Mouse (Mus musculus) ovary, adult 18-20 months (tissue): ENCODE results near the gene Ppm1l.

ENCODE experiments used
- DNase-seq: peaks from one replicate; pipeline ENCODE4 v3.0.0; 2022; ENCODE audit warnings: low spot score, mixed read lengths

Gene Ppm1l

GRCm38 (mm10) chr3:69340486-69340885 lies 23.8 kb downstream of the Ppm1l start:
- DNase-seq = no peak

DNA sequence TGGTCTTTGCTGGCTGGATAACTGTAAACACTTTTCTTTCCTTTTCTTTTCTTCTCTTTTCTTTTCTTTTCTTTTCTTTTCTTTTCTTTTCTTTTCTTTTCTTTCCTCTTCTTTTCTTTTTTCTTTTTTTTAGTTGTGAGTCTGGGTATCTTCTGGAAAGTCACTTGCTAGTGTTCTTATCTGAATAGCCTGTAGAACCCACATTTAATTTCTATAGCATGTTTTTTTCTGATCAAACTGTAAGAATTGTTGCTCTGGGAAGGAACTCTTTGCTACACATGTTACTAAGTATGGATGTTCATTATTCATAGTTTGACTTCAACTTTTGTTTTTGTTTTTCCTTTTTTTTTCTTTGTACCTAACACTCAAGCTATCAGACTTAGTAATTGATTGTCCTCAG lies 24.3 kb downstream of the Ppm1l start:
- no peak for DNase-seq

- no peak for DNase-seq
Measured at GRCm38 (mm10) chr3:69341514-69341913, 24.9 kb downstream of the Ppm1l start.

GRCm38 (mm10) chr3:69342247-69342921 lies 25.7 kb downstream of the Ppm1l start:
- no peak for DNase-seq

- no peak for DNase-seq
Measured at GRCm38 (mm10) chr3:69343124-69343523, 26.5 kb downstream of the Ppm1l start.

- no peak for DNase-seq
Measured at GRCm38 (mm10) chr3:69346514-69346913, 29.9 kb downstream of the Ppm1l start.

GRCm38 (mm10) chr3:69348197-69348920 lies 31.7 kb downstream of the Ppm1l start:
- no peak for DNase-seq

GRCm38 (mm10) chr3:69348921-69349237 lies 32.2 kb downstream of the Ppm1l start:
- DNase-seq = no peak

- DNase-seq = no peak
Measured at GRCm38 (mm10) chr3:69349973-69350372, 33.3 kb downstream of the Ppm1l start.

- DNase-seq = no peak
Measured at GRCm38 (mm10) chr3:69352194-69352593, 35.5 kb downstream of the Ppm1l start.

DNA sequence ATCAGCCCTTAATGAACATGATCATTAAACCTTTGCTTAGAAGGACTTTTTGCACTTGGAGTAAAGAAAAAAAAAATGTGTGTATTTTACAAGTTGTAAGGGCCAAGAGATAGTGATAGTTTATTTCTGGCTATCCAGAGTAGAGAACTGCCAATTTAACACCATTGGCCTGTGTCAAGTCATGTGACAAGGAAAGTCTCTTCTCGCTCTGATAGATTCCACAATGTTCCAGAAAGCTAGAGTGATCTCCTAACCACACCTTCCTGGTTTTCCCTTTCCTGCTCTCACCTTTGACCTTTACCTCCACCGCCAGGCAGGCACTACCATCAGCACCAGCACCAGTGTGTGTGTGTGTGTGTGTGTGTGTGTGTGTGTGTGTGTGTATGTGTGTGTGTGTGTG lies 38.0 kb downstream of the Ppm1l start:
- DNase-seq = no peak

DNA sequence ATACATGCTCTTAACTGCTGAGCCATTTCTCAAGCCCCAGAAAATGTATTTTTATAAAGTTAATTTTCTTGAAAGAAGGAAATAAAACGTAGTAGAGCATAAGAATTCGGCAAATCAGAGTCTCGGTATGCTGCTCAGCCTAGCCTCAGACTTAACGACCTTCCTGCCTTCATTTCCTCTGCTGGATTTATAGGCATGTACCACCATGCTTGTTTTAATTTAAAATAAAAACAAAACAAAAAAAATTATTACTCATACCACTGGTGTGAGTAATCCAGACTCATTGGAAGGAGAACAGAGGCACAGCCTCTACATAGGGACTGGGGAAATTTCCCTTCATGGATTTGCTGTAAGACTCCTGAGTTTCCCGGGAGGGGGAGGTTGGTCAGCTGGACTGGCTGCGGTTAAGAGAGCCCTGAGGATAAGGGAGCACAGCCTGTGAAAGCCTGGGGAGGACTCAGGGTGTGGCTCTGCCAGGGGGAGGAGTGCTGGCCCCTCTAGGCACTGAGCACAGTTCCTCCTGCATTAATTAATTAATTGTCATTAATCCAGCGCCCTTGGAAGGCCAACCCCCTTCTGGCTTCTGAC lies 39.5 kb downstream of the Ppm1l start:
- DNase-seq = no peak

DNA sequence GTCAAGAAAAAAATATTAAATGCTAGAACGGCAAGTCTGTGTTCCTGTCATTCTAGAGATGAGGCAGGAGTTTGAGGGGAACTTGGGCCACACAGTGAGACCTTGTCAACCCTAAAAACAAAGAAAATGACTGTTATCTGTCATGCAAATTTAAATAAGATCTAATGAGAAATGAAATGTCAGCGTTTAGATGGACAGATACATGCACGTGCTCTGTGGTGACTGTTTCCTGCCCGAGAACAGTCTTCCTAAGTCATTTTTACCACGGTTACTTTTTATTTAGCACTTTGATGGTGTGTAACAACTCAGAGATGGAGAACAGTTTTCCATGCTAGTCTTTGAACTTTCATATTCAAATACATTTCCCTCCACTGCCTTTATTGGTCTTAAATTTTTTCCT lies 40.1 kb downstream of the Ppm1l start:
- no peak for DNase-seq

GRCm38 (mm10) chr3:69357897-69358619 lies 41.4 kb downstream of the Ppm1l start:
- DNase-seq = no peak

DNA sequence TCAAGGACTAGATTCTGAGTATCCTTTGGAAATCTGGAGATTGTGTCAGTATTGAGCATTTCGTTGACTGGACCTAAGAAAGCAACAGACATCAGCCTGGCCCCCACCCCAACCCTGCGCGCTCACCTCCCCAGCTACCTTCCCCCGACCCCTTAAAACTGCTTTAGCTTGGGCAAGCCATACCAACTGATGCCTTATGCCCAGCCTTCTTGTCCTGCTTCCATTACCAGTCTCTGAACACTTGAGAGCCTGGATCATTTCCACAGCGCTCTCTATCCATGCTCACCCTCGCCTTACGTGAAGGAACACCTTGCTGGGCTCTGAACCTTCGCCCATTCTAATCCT lies 41.9 kb downstream of the Ppm1l start:
- no peak for DNase-seq

DNA sequence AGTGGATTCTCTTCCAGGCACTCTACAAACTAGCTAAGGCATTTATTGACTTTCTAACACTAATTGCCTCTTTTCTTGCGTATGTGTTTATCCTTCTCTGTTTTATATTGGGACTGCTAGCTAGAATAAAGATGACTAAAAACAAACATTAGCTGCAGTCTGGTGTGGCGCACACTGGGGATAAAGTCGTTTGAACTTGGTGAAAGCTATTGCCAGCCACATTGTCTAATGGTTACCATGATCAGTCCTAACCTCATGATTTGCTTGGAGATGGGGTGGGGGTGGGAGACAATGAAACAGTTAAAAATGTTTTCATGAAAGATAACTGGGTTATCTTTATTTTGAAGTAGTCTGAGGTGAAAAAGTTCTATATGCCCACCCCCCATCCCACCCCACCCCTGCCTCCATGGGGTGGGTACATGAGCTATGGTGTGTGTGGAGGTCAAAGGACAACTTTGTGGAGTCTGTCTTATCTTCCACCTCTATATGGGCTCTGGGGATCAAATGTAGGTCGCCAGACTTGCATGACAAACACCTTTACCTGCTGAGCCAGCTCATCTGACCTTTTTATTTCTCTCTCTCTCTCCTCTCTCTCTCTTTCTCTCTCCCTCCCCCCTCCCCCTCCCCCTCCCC lies 43.7 kb downstream of the Ppm1l start:
- DNase-seq = no peak

- DNase-seq = peak; percentile 32
Measured at GRCm38 (mm10) chr3:69361487-69362349, 45.1 kb downstream of the Ppm1l start.

DNA sequence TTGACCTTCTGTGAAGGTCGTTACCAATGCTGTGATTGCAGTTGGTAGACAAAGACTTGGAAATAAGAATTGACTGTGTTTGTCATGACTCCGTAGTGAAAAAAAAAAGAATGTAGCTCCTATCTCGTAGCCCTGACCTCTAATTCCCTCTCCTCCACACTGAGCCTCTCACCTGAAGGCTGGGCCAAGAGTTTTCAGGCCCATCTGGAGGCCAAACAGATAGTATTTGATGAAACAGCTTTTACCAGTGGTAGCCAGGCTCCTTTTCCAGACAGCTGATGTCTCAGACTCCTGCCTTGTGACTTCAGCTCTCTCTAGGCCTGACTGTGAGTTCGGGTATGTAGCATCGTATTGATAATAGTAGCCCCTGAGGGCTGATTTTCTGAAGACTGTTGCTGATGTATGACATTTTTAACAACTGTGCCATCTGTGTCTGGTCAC lies 45.7 kb downstream of the Ppm1l start:
- DNase-seq = no peak

DNA sequence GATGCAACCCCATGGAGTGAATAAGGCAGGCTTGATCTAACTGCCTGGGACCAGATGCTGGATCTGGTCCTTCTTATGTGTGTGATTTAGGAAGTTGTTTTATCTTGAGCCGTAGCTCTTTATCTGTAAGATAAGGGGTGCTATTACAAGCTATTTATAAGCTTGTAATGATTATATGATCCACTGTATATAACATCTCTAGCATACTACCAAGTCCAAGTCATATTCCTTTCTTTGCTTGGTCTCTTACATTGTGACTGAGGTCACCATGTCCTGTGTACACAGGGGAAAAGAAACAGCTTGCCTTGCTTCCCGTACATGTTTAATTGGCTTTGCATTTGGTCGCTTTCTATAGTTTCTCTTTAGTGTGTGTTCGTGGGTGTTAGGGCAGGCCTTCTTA lies 46.2 kb downstream of the Ppm1l start:
- DNase-seq = no peak

- DNase-seq = no peak
Measured at GRCm38 (mm10) chr3:69364151-69364550, 47.5 kb downstream of the Ppm1l start.

GRCm38 (mm10) chr3:69367916-69368315 lies 51.3 kb downstream of the Ppm1l start:
- DNase-seq = no peak
